Mouse (Mus musculus): Measurements from ENCODE around the gene Ttc3.

Gene Ttc3

GRCm38 (mm10) chr16:94517606-94518005, 147.2 kb downstream of the Ttc3 start:
- DNase-seq = no peak
